Mouse (Mus musculus): ENCODE data around the gene Scand1.

Gene Scand1

Small RNA genes lying within 50 kb of the gene (microRNA-seq; reads per million reads assigned to microRNA genes)
- gene Gm22759 = 0 reads per million in 2 experiments
